Mouse (Mus musculus) left cerebral cortex, postnatal 25 days (tissue): ENCODE results near the gene Mcl1. TPM values are rescaled to one million over a fixed set of nuclear protein-coding genes. Genes with fewer than 3 reads are reported as not detected.
"Not testable (repeated sequence)": the region's sequence is repeated elsewhere in the genome, so short reads cannot be mapped to it uniquely, and the experiment has no call there.

Experiments used
- DNase-seq, 2 experiments: peaks; one replicate each; pipeline ENCODE4 v3.0.0; 2022; ENCODE audit warnings: low spot score in 2 of 2, mixed read lengths in 1 of 2
- intact Hi-C: fragments of 180-260 bp; cut with DNase I; formaldehyde crosslinking; loops from one replicate; pipeline ENCODE4 v1.15.1; 2025
- total RNA-seq, 2 experiments: library from RNA; stranded (reverse); gene quantifications; 2 replicates each; pipeline ENCODE4 v1.2.3; 2021

The Mcl1 gene
- total RNA-seq, 2 experiments from 2014 or later, result 58.4 to 59.6 TPM

- no peak for DNase-seq
- intact Hi-C loops, result no loop called here
Measured at GRCm38 (mm10) chr3:95662724-95663449, 4.3 kb downstream of the Mcl1 start.

- intact Hi-C loops, result no loop called here
- no peak for DNase-seq
Measured at GRCm38 (mm10) chr3:95663486-95663885, 4.9 kb downstream of the Mcl1 start.

DNA sequence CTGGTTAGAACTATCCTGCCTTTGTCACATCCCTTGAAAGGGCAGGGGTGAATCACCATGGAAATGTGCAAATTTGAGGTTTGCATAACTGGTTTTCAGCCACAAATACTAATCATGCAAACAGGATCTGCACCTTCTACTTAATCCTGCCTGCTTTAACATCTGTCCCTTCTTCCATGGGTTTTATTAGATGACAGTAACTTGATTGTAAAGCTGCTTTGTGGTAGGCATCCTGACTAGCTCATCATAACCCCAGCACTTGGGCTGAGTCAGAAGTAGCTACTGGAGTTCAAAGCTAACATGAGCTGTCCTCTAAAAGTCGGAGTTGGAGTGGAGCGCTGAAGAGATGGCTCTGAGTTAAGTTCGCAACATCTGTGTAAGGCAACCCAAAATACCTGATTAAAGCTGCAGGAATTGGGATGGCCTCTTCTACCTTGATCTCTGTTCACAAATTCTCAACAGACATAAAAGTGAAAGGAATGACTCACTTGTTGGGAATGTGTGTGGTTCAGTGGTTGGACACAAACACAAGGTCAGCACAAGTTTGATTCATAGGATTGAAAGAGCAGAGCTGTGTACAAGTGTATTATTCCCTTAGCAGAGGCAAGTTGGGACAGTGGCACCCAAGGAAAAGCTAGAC is 5.5 kb downstream of the Mcl1 start:
- no peak for DNase-seq
- intact Hi-C loops, result no loop called here

DNA sequence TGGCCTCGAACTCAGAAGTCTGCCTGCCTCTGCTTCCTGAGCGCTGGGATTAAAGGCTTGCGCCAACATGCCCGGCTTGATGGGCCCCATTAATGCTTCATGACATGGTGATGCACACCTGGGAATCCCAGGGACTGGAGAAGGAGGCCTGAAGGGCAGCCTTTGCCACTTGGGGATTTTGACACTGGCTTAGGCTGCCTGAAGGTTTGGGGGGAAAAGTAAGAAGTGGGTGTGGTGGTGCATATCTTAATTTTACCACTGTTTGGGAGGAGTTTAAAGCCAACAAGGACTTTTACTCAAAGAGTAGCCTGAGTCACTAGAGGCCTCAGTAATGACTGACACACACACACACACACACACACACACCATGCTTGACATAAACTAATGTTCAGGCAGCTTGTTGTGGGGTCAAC is 6.4 kb downstream of the Mcl1 start:
- no peak for DNase-seq
- intact Hi-C loops, result no loop called here

- intact Hi-C loops, result no loop called here
- DNase-seq, result no peak
Measured at GRCm38 (mm10) chr3:95666124-95666844, 7.7 kb downstream of the Mcl1 start.

GRCm38 (mm10) chr3:95667521-95667920 is 8.9 kb downstream of the Mcl1 start:
- intact Hi-C loops, result no loop called here
- DNase-seq, result no peak

- DNase-seq, result peak in 1 of 2 experiments; percentile 53
- intact Hi-C loops, result no loop called here
Measured at GRCm38 (mm10) chr3:95668026-95668425, 9.4 kb downstream of the Mcl1 start.

DNA sequence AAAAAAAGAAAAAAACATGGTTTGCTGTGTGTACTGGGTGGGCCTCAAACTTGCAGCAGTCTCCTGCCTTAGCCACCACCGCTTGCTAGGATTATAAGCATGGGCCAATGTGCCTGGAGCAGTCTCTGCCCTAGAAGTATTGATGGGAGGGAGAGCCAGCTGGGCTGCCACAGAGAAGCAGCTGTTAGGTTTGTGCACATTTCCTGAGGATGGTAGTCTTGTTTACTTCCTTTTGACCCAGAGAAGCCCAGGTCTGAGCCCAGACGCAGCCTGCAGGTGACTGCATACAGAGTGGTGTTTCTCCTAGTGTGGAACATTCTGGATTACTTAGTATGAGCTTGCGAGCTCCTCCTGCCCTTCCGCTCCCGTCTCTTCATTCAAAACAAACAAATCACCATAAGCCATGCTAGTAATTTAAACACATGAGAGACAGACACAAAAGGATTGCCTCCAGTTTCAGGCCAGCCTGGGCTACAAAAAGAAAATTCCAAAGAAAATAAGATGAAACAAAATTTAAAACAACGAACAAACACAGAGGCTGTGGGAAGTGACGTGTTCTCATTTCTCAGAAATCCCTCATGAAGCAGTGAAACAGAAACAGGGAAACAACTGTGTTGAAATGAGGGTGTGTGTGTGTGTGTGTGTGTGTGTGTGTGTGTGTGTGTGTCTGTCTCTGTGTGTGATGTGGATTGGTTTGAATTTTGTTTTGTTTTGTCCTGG is 10.2 kb downstream of the Mcl1 start:
- DNase-seq, result no peak
- intact Hi-C loops, result no loop called here

- intact Hi-C loops, result no loop called here
- DNase-seq, result no peak
Measured at GRCm38 (mm10) chr3:95669309-95669665, 10.7 kb downstream of the Mcl1 start.

GRCm38 (mm10) chr3:95670419-95670818 is 11.8 kb downstream of the Mcl1 start:
- intact Hi-C loops, DNase-seq: not testable (repeated sequence)

GRCm38 (mm10) chr3:95671201-95671600 is 12.6 kb downstream of the Mcl1 start:
- DNase-seq, result no peak
- intact Hi-C loops, result no loop called here

DNA sequence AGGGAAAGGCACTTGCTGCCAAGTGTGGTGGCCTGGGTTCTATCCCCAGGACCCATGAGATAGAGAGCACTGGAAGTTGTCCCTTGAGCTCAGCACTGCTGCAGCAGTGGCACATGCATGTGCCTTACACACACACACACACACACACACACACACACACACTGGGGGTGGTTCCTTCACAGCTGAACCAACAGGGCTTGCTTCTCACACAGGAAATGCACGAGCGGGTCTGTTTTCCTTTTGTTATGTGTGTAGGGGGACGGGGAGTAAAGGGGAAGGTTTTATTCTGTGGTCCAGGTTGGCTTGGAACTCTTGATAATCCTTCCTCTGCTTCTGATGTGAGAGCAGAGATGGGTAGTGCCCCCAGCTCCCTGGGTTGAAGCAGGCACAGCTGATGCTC is 13.9 kb downstream of the Mcl1 start:
- intact Hi-C loops, result loop anchor here (2.0 kb wide), 1 partner anchor 28 kb away; no protein-coding TSS in a partner anchor
- no peak for DNase-seq

GRCm38 (mm10) chr3:95672861-95673706 is 14.5 kb downstream of the Mcl1 start:
- intact Hi-C loops, result loop anchor here (2.0 kb wide), 1 partner anchor 28 kb away; no protein-coding TSS in a partner anchor
- DNase-seq, result no peak

GRCm38 (mm10) chr3:95673707-95674211 is 15.2 kb downstream of the Mcl1 start:
- intact Hi-C loops, result loop anchor here (2.0 kb wide), 2 partner anchors 15 to 29 kb away; partner anchors contain the start of gene Mcl1
- no peak for DNase-seq

DNA sequence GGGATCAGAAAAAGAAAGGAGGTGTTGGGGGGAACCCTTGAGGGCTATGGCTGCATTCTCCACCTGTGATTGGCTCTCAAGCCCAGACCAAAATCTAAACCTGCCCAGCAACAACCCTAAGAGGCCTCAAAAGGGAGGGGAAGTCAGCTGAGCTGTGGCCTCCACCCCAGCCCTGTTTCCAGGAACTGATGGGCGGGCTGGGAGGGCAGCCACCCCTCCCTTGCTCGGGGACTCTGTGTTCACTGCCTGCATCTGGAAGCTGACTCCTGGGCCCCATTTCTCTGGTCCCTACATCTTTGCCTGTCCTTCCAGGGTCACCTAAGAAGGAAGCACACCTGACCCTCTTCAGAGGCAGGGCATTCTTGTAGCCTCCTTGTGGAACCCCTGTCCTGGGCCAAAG is 15.6 kb downstream of the Mcl1 start:
- DNase-seq, result no peak
- intact Hi-C loops, result loop anchor here (2.0 kb wide), 1 partner anchor 15 kb away; the partner anchor contains the start of gene Mcl1

DNA sequence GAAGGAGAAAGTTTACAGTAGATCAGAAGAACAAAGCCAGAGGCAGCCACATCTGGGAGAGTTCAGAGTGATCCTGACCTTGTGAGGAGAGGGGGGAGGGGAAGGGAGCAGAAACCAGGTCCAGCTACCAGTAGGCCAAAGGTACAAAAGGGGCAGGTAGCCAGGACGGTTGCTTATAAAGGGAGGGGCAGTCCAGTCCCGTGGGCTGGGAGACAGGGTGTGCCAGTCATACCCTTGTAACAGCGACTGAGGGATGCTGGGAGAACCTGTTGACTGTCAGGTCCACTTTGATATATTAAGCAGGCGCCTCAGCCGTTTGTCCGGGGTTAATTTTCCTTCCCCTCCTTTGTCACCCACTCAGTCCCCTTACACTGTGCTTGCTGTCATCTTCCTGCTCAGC is 16.2 kb downstream of the Mcl1 start:
- no peak for DNase-seq
- intact Hi-C loops, result loop anchor here (2.0 to 5.0 kb wide), 2 partner anchors 16 to 43 kb away; partner anchors contain the start of gene Mcl1

DNA sequence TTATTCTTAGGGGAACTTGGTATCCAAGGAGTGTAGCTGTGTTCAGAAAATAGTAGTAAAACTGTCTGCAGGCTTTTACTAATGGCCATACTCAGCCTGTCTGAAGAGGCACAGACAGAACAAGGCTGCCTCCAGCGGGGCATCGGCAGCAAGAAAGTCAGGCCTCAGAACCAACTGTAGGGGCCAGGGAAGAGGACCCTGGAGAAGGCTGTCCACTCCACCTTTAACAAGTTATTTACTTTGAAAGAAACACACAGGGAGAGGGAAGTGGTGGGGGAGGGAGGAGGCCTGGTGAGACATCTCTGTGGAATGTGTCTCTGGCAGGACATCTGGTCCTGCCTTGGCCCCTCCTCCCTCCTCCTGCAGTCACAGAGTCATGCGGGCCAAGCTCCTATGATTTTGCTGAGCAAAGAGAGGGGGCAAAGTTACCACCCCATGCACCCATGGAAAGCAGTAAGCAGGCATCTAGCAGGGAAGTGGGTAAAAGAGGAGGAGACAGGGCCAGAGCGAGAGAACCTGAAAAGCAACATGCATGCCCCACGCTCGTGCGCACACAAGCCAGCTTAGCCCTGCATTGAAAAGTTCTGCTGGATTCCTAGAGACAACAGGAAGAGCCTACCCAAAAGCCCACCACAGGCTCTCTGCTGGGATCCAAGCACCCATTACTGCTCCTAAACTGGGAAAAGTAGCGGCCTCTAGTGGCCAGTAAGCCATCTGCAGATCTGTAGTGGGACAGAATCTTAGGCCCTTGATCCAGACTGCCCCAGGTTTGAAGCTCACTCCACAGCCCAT is 16.9 kb downstream of the Mcl1 start:
- DNase-seq, result peak; percentile 65 to 66
- intact Hi-C loops, result loop anchor here (2.0 to 5.0 kb wide), 2 partner anchors 17 to 43 kb away; partner anchors contain the start of gene Mcl1
